Mouse (Mus musculus) megakaryocyte-erythroid progenitor cell, adult 5 weeks (primary cell): ENCODE results near the gene Pigo. TPM values are rescaled to one million over a fixed set of nuclear protein-coding genes. Genes with fewer than 3 reads are reported as not detected.

Source experiments
- polyA plus RNA-seq: library from polyadenylated mRNA; stranded (reverse); fragments of >175 nt; gene quantifications from 2 replicates; pipeline ENCODE4 v1.2.3, GENCODE M21; 2012

The Pigo gene
- polyA plus RNA-seq = 9.6 and 10.6 TPM in 2 replicates

DNA sequence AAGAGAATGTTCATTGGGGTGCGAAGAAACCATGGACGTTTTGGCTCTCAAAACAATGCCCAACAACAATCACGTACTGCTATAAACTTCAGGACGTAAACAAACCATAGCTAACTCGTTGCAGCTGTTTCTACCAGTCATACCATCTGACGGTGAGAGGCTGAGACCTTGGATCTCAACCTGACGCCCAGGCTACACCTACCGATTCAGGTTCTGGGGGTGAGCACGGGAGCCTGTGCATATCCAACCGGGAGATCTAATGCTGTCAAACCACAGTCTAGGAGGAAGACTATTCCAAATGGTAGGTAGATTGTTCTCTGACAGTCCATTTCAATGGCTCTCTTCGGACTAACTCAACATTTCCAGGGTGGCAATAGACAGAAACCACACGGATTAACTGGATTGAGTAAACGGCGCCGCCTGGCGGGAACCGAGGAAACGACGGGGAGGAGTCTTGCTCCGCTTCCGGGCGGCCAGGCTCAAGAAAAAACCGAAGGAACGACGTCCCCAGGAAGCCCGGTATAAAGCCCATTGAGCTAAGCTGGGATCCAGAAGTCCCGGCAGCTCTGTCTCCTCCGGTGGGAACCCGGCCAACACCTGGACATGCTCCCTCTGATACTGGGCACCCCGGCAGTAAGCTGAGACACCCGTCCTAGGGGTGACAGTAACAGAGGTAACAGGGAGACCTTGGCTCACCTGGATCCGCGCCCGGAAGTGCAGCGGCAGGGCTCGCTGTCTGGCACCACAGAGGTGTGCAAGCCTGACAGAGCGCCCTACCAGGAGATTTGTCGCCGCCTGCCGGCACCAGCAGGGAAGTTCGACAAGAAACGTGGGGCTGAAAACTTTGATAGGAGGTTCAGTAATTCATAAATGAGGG is at the start of gene Pigo:
Gene Pigo (minus strand): TSS at position 736 of the 877 bp plus-strand sequence.

GRCm38 (mm10) chr4:43058753-43059654 is 33.4 kb upstream of the Pigo start, which contains the start of gene Unc13b:
TSS of gene Unc13b (plus strand) at chr4:43058953.

DNA sequence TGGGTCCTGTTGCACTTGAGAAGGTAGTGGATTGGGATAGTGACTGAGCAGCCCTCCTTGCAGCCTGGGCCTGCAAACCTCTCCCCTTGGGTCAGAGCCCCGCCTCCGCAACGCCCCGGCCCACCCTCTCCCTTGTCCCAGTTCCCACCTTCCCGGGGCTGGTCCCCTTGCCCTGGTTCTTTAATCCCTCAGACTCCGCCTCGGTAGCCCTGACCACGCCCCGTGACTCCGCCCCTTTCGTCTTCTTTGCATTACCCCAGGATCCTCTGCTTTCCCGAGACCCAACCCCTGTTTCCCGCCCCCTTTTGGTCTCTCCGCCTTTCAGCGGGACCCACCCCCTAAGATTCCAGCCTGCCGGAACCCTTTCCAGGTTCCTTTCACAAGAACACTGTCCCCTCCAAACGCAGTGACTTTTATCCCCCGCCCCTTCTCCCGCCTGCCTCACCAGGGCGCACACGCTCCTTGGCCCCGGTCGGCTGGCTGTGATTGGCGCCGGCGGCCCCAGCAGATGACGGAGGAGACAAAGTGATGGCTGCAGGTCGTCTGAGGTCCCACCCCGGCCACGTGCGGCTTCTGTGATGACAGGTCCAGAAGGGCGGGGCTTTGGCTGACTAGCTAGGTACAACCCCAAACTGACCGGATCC is 20.2 kb upstream of the Pigo start, which contains the start of gene Fam214b:
Gene Fam214b (minus strand): TSS at position 562 of the 644 bp plus-strand sequence.

DNA sequence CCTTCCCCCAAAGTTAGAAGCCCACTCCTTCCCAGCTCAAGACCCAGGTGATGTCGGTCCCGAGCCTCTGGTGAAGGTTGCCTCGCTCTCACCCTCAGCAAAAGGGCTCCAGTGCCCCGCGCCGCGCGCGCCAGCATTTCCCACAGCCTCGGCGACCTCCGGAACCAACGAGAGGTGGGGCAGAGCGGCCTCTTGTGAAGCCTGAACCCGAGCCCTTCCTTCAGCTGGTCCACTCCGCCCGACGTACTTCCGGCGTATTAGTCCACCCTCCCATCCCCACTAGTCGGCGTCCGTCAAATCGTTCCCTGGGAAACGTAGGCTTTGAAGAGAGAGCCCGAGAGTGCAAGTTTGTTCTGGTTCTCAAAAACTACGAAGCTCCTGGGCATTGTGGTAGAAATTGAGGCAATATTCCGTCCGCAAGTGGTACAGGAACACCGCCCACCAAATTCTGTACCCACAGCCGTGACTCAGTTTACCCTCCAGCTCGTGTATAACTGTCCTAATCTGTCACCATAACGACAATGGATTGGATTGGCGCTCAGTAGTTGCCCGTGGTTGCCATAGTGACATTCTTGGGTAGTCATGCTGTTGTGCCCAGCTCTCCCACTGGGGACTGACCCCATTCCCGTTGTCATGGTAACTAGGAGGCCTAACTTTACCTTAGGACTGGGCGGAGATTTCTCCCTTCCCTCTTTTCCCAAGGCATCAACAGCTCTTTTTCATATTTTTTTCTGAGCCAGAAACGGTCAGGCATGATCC is 5.8 kb upstream of the Pigo start, which contains the start of gene Stoml2:
Gene Stoml2 (minus strand): TSS at position 474 of the 759 bp plus-strand sequence.

GRCm38 (mm10) chr4:43010161-43011038 is 15.2 kb downstream of the Pigo start, which contains the start of gene Fancg:
TSS of gene Fancg (minus strand) at chr4:43010506.

DNA sequence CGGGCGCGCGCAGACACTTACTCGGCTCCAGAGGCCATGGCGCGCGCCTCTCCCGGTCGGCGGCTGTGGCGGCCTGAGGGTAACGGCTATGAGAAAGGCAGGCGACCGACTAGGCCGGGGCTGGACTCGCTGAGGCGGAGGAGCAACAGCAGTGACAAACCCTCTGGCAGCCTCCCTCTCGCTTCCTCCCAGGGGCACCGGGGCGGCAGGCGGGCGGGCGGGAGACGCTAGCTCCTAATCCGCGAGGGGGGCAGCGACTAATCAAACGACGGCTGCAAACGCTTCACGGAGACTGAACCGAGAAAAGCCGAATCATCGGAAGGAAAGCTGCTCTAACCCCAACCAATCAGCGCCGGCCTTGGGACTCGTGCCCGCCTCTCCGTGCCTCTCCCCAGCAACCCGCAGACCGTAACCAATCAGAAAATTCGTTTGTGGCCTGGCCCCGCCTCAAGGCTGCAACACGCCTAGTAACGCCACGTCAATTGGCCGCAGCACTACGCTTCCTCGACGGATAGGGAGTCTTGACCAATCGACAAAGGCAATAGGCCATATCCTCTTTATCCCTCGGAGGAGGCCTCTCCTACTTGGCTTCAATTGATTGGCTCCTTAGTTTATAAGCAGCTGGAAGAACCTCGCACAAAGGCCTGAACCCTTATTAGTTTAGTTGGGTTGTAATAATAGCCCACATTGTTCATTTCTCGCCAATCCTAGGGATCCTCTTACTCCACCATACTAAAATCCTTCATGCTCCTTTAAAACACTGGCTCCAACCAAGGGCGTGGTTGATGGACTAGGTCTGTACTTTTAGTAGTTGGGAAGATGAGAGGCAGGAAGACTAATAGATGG is 25.3 kb downstream of the Pigo start, which contains the start of gene Vcp:
Gene Vcp (minus strand): TSS at position 367 of the 846 bp plus-strand sequence.

GRCm38 (mm10) chr4:42969304-42969703 is 56.3 kb downstream of the Pigo start, which contains the start of gene 1700022I11Rik:
TSS of gene 1700022I11Rik (plus strand) at chr4:42969604.

Other genes with a start within 250 kb of the Pigo start
- gene Fam205a1, start 171.9 kb downstream of the Pigo start, polyA plus RNA-seq = 0.05 TPM in 1 of 2 replicates, not detected in the other
- not detected in 2 replicates for gene Gm12394, start 169.0 kb downstream of the Pigo start, polyA plus RNA-seq
- not detected in 2 replicates for gene Fam205c, start 151.6 kb downstream of the Pigo start, polyA plus RNA-seq
- gene Phf24, start 109.2 kb downstream of the Pigo start, polyA plus RNA-seq = 0.01 and 0.08 TPM in 2 replicates
- 1.9 and 5.4 TPM in 2 replicates for gene Dnajb5, start 76.0 kb downstream of the Pigo start, polyA plus RNA-seq
- not detected in 2 replicates for gene 1700022I11Rik, start 56.2 kb downstream of the Pigo start, polyA plus RNA-seq
- 222 and 226 TPM in 2 replicates for gene Vcp, start 25.3 kb downstream of the Pigo start, polyA plus RNA-seq
- 10.7 and 13.4 TPM in 2 replicates for gene Fancg, start 15.3 kb downstream of the Pigo start, polyA plus RNA-seq
- gene Stoml2, start 5.9 kb upstream of the Pigo start, polyA plus RNA-seq = 92.9 and 113 TPM in 2 replicates
- 16.0 and 16.6 TPM in 2 replicates for gene Fam214b, start 20.4 kb upstream of the Pigo start, polyA plus RNA-seq
- 0.33 and 0.75 TPM in 2 replicates for gene Unc13b, start 33.1 kb upstream of the Pigo start, polyA plus RNA-seq
- 0.01 and 0.09 TPM in 2 replicates for gene Atp8b5, start 241.3 kb upstream of the Pigo start, polyA plus RNA-seq